Mouse (Mus musculus) gastrocnemius, postnatal 14 days (tissue): ENCODE measurements around the gene Mafk. TPM values are rescaled to one million over a fixed set of nuclear protein-coding genes. Genes with fewer than 3 reads are reported as not detected.

Source experiments
- DNase-seq: peaks from one replicate; pipeline ENCODE4 v3.0.0; 2021; ENCODE audit warnings: mixed read lengths
- intact Hi-C: fragments of 180-260 bp; cut with DNase I; formaldehyde crosslinking; loops from one replicate; pipeline ENCODE4 v1.15.1; 2025; ENCODE audit warnings: low total_unique reads
- total RNA-seq, 2 experiments: library from RNA; stranded (reverse); gene quantifications; 2 replicates each; pipeline ENCODE4 v1.2.3; 2021

Mafk gene
- total RNA-seq, 2 experiments from 2014 or later, result 11.1 to 13.6 TPM

- no peak for DNase-seq
- intact Hi-C loops, result no loop called here
These were observed 21.8 kb downstream of the Mafk start for GRCm38 (mm10) chr5:139813126-139813490.

DNA sequence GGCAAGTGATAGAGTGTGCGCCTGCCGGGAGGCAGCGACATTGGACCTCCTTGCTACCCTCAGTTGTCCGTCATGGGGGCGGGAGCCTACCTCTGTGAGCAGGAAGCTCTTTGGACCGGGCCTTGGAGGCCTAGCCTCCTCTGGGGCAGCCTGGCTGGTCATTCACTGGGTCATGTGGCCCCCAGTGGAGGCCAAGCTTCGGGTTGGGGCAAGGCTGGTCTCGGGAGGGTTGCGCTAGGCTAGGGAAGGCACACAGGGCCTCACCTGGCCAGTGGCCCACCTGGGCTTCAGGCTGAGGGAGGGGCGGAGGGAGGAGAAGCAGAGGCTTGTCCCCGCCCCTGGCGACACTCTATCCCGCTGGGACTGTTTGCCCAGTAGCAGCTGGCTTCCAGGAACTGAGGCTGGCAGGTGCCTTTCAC lies 22.7 kb downstream of the Mafk start:
- intact Hi-C loops, result no loop called here
- DNase-seq, result no peak

GRCm38 (mm10) chr5:139815964-139816363 lies 24.7 kb downstream of the Mafk start:
- intact Hi-C loops, result loop anchor here (5.0 kb wide), 1 partner anchor 39 kb away; the partner anchor contains the start of gene Ints1
- no peak for DNase-seq

DNA sequence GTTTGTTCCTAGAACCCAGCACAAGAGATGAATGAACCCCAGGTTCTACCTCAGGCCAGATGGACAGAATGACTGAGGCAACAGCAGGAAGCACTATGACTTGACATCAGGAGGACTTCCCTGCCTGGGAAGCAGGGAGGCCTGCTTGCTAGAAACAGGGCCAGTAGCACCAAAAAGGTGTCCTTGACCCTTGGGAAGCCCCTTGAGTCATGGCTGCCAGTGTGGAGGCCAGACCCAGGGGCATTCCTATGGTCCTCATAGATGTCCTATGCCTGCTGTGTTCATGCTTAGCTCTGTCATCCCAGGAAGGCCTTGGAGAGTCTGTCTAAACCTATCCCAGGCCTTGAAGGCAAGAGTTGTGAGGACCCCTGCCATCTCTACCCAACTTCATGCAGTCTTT lies 25.1 kb downstream of the Mafk start:
- DNase-seq, result no peak
- intact Hi-C loops, result loop anchor here (5.0 kb wide), 1 partner anchor 39 kb away; the partner anchor contains the start of gene Ints1

- intact Hi-C loops, result loop anchor here (5.0 kb wide), 1 partner anchor 40 kb away; the partner anchor contains the start of gene Ints1
- DNase-seq, result no peak
These were observed 26.0 kb downstream of the Mafk start for GRCm38 (mm10) chr5:139817292-139817691.

DNA sequence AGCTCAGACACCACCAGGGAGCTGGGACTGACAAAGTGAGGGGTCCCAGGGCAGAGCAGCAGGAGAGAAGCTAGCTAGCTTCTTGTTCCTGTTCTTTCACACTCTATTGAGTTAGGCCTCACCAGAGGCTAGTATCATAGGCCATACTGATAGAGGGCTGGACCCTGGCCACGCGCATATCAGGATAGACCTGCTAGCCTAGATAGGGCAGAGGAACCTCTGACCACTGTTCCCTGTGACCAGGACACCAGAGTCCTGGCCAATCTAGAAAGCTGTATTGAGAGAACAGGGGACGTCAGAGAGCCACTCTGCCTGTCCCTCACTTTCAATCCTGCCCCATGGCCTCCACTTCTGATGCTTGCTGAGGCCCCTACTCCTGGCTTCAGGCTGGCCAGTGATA lies 26.7 kb downstream of the Mafk start:
- intact Hi-C loops, result loop anchor here (5.0 kb wide), 1 partner anchor 41 kb away; the partner anchor contains the start of gene Ints1
- no peak for DNase-seq

GRCm38 (mm10) chr5:139818801-139819200 lies 27.5 kb downstream of the Mafk start:
- no peak for DNase-seq
- intact Hi-C loops, result loop anchor here (5.0 kb wide), 1 partner anchor 42 kb away; the partner anchor contains the start of gene Ints1

DNA sequence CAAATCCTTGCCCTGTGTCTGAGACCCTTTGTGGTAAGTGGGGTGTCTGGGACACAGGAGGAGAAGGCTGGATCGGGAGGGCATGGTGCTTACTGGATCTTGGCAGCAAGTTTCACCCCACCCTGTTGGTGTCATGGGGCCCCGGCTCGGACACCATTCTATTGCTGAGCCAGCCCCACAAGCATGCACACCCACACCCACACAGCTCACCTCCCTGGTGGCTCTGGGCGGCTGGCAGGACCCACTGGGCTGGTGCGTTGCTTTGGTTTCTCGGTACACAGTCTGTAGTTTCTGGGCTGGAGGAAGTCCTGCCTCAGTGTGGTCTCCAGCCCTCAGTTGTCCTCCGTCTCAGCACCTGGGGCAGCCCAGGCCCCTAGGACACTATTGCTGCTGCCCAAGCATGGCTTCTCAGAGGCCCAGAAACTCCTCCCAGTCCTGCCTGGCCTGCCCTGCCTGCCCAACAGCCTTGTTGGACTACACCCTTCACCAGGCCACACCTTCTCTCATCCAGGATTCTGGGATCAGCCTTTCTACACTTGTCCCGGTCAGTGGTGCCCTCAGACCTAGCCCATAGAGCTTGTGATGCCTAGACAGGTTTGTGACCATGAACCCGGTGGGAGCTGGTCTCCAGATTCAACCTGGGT lies 28.3 kb downstream of the Mafk start, which contains the start of gene Tmem184a:
TSS of gene Tmem184a (minus strand) at position 380 of the 644 bp plus-strand sequence.
- intact Hi-C loops, result loop anchor here (5.0 kb wide), 1 partner anchor 42 kb away; the partner anchor contains the start of gene Ints1
- no peak for DNase-seq

- no peak for DNase-seq
- intact Hi-C loops, result no loop called here
These were observed 30.4 kb downstream of the Mafk start for GRCm38 (mm10) chr5:139821466-139822459.

DNA sequence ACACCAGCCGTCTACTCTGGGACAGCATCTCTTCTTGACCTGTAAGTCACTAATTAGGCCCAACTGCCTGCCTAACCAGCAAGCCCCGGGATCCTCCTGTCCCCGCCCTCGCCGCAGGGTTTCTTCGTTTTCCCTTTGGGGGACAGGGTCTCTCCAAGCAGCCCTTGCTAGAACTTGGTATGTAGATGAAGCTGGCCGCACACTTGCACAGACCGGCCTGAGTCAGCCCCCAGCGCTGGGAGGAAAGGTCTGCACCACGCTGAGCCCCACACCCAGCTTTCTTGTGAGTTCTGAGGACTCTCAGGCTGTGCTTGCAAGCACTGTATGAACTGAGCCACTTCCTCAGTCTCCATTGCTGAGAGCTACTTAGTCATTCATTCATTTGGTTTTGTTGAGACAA lies 33.2 kb downstream of the Mafk start:
- no peak for DNase-seq
- intact Hi-C loops, result no loop called here

- intact Hi-C loops, result no loop called here
- no peak for DNase-seq
These were observed 34.6 kb downstream of the Mafk start for GRCm38 (mm10) chr5:139825947-139826346.

DNA sequence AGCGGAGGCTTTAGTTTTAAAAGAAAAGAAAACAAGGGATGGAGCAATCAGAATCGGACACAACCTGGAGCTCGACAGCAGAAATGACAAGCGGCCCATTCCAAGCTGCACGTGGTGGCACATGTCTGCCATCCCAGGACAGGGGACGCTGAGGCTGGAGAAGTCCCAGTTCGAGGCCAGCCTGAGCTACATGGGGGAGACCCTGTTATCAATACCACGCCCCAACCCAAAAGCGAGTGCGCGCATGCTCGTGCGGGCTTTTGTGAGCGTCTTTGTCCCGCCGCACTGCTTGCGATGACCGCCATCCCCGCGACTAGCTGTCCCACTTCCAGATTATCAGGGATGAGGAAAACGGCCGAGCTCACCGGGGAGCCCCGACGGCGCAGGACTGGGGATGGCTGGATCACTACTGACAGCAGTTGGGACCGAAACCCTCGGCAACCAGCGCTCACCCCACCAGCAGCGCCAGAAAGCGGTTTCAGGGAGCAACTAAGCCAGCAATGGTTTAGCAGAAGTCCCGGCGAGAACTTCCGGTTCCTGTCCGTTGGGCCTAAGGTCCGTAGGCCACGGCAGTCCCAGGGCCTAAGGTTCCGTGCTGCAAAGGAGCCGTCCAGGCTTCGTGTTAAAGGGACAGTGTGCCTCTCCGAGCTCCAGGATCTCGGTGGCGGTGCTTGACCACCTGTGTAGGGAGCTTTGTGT lies 35.2 kb downstream of the Mafk start, which contains the start of the genes Gm26938 and Psmg3:
TSS of gene Gm26938 (minus strand) at position 51 of the 699 bp plus-strand sequence.
TSS of gene Psmg3 (minus strand) at position 529 of the 699 bp plus-strand sequence.
- intact Hi-C loops, result no loop called here

DNA sequence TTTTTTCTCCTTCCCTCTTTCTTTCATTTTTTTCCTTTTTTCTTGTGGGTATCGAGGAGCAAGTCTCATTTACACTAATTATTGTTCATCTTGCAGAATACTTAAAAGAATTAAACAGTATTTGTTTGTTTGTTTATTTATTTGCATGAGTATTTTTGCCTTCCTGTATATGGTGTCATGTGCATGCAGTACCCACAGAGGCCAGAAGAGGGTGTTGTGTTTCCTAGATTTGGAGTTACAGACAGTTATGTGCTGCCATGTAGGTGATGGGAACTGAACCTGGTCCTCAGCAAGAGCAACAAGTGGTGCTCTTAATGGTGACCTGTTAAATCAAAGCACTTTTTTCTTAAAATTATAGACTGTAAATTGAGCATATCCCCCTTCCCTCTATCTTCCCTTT lies 36.3 kb downstream of the Mafk start:
- intact Hi-C loops, result no loop called here
- no peak for DNase-seq

More for the DNA sequence above, 35.2 kb downstream of the Mafk start, which contains the start of the genes Gm26938 and Psmg3:
- DNase-seq, result peak; percentile 84

GRCm38 (mm10) chr5:139829384-139829783 lies 38.1 kb downstream of the Mafk start:
- no peak for DNase-seq
- intact Hi-C loops, result no loop called here

DNA sequence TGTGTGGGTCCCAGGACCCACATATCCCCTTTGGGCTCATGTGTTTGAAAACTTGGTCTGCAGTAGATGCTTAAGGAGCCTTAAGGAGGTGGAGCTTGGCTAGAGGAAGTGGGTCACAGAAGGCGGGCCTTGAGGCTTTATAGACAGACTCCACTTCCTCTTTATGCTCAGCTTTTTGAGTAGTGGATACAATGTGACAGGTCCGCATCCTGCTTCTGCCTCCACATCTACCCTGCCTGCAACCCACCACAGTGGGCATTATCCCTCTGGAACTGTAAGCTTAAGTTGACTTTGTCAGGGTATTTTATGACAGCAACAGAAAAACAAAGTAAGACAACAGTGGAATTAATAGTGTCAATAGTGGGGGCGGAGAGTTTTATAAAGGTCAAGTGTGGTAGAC lies 39.4 kb downstream of the Mafk start:
- no peak for DNase-seq
- intact Hi-C loops, result loop anchor here (10.0 kb wide), 1 partner anchor 584 kb away; the partner anchor contains the start of gene Eif3b

DNA sequence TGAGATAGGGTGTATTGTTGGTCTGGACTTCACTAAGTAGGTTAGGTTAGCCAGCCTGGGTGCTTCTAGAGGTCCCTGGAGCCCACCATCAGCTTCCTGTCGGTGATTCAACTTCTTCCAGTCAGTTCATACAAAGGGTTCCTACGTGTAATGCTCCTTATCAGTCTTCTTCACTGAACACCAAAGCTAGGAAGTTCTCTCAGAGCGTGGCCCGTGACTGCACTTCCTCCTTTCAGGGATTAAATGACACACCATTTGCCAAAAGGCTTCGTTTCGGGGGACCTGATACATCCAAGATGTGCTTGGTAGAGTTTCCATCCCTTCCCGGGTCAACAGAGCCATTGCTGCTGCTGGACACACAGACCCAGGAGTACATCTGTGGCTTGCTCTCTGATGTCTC lies 40.8 kb downstream of the Mafk start:
- no peak for DNase-seq
- intact Hi-C loops, result loop anchor here (10.0 kb wide), 1 partner anchor 583 kb away; the partner anchor contains the start of gene Eif3b

DNA sequence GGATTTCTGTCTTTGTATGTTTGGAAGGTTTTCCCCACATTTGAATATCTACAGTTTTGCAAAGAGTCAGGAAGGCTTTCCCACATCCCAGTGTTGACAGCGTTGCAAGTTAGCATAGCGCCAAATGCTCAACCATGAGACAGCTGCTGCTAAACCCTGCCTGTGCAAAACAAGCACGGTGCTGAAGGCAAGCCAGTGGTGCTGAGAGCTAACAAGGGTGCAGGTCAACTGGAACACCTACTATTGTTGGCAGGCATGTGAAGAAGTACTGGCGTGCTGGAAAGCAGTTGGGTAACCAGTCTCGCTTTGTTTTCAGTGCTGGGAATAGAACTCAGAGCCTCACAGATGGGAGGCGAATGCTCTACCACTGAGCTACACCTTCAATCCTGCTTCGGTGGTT lies 44.4 kb downstream of the Mafk start:
- intact Hi-C loops, result loop anchor here (5.0 to 10.0 kb wide), 4 partner anchors 307 to 579 kb away; partner anchors contain the start of genes Eif3b and Mrm2
- DNase-seq, result no peak

DNA sequence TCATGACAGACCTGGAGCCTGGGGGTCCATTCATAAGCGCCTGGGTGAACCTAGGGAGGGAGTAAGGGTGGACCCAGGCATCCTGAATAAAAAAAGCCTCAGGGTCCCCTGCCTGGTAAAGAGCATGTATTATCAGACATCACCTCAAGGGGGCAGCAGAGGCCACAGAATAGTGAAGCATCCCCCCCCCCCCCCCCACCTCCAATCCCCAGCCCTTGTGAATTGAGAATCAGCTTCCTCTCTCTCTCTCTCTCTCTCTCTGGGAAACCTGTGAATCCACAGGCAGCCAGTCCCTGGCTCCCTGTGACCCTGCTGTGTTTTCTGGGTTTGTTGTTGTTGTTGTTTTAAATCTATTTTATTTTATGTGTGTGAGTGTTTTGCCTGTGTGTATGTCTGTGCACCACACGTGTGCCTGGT lies 47.2 kb downstream of the Mafk start:
- DNase-seq, result peak; percentile 60
- intact Hi-C loops, result loop anchor here (5.0 to 10.0 kb wide), 4 partner anchors 304 to 576 kb away; partner anchors contain the start of genes Eif3b and Mrm2

DNA sequence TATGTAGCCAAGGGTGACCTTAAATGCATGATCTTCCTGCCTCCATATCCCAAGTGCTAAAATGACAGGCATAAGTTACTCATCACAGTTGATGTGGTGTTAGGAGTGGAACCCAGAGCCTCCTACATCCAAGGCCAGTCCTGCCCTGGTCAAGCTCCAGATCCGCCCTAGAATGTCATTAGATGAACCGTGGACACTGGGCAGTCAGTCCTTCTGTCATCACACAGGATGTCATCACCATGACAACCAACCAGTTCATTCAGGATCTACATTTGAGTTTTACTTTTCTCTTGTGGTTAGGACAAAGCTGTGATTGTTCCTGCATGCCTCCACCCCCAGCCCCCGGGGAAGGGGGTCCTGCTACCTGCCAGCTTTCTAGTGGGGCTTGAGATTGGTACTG lies 47.8 kb downstream of the Mafk start:
- no peak for DNase-seq
- intact Hi-C loops, result loop anchor here (5.0 to 10.0 kb wide), 4 partner anchors 303 to 576 kb away; partner anchors contain the start of genes Eif3b and Mrm2
